Mouse (Mus musculus) myocyte (in vitro differentiated cells): ENCODE results near the gene Fscn2. TPM values are rescaled to one million over a fixed set of nuclear protein-coding genes. Genes with fewer than 3 reads are reported as not detected.
"Not testable (repeated sequence)": the region's sequence is repeated elsewhere in the genome, so short reads cannot be mapped to it uniquely, and the experiment has no call there.

ENCODE experiments used
- H3K27me3 ChIP-seq: one replicate; pipeline ENCODE4 v1.6.1; 2011; ENCODE audit not compliant: control insufficient read depth, insufficient read depth, insufficient read length
- H3K36me3 ChIP-seq: one replicate; pipeline ENCODE4 v1.6.1; 2011; ENCODE audit not compliant: control insufficient read depth, insufficient read depth
- H3K4me2 ChIP-seq: one replicate; pipeline ENCODE4 v1.6.1; 2011; ENCODE audit warnings: low read depth, control low read depth
- H3K4me3 ChIP-seq: one replicate; pipeline ENCODE4 v1.5.1; 2011; ENCODE audit warnings: mild to moderate bottlenecking, control low read depth, moderate library complexity
- H3K79me2 ChIP-seq: one replicate; pipeline ENCODE4 v1.6.1; 2011; ENCODE audit not compliant: control insufficient read depth, insufficient read depth
- H3ac ChIP-seq: one replicate; pipeline ENCODE4 v1.6.1; 2011; ENCODE audit not compliant: control insufficient read depth, insufficient read length
- CEBPB ChIP-seq: IDR thresholded peaks from 2 replicates; pipeline ENCODE4 v1.6.1; 2011; ENCODE audit warnings: mild to moderate bottlenecking, moderate library complexity; ENCODE audit not compliant: poor library complexity, insufficient read depth, severe bottlenecking
- E2F4 ChIP-seq: IDR thresholded peaks from one replicate; pipeline ENCODE4 v1.6.1; 2011; ENCODE audit warnings: mild to moderate bottlenecking, control low read depth, moderate library complexity; ENCODE audit not compliant: insufficient read depth
- MAX ChIP-seq: IDR thresholded peaks from one replicate; pipeline ENCODE4 v1.6.1; 2011; ENCODE audit warnings: low read depth, mild to moderate bottlenecking, control low read depth
- MYOD1 ChIP-seq, 3 experiments: IDR thresholded peaks; one replicate each; pipeline ENCODE4 v1.6.1; 2011; ENCODE audit warnings: control low read depth in 2 of 3, low read depth in 2 of 3, mild to moderate bottlenecking in 2 of 3, moderate library complexity in 1 of 3; ENCODE audit not compliant: insufficient read length in 2 of 3, control insufficient read depth in 1 of 3
- MYOG ChIP-seq, 3 experiments: IDR thresholded peaks; one replicate each; pipeline ENCODE4 v1.6.1; 2011; ENCODE audit warnings: control low read depth in 2 of 3, low read depth in 2 of 3, mild to moderate bottlenecking in 2 of 3; ENCODE audit not compliant: insufficient read length in 2 of 3, control insufficient read depth in 1 of 3, insufficient read depth in 1 of 3
- POLR2A ChIP-seq: IDR thresholded peaks from one replicate; pipeline ENCODE4 v1.6.1; 2011; ENCODE audit warnings: low read depth, mild to moderate bottlenecking, control low read depth, moderate library complexity; ENCODE audit not compliant: insufficient read length
- POLR2AphosphoS2 ChIP-seq: IDR thresholded peaks from one replicate; pipeline ENCODE4 v1.6.1; 2011; ENCODE audit warnings: low read depth, control low read depth; ENCODE audit not compliant: insufficient read length
- REST ChIP-seq: IDR thresholded peaks from one replicate; pipeline ENCODE4 v1.6.1; 2011; ENCODE audit warnings: mild to moderate bottlenecking, control low read depth, moderate library complexity; ENCODE audit not compliant: insufficient read depth, insufficient read length
- SRF ChIP-seq: IDR thresholded peaks from one replicate; pipeline ENCODE4 v1.6.1; 2011; ENCODE audit warnings: low read depth; ENCODE audit not compliant: control insufficient read depth, insufficient read length
- TCF12 ChIP-seq: IDR thresholded peaks from one replicate; pipeline ENCODE4 v1.6.1; 2011; ENCODE audit warnings: mild to moderate bottlenecking, control low read depth; ENCODE audit not compliant: poor library complexity, insufficient read depth, severe bottlenecking
- TCF3 ChIP-seq: IDR thresholded peaks from one replicate; pipeline ENCODE4 v1.6.1; 2011; ENCODE audit warnings: low read depth, control low read depth; ENCODE audit not compliant: insufficient read length
- USF1 ChIP-seq: IDR thresholded peaks from one replicate; pipeline ENCODE4 v1.6.1; 2011; ENCODE audit warnings: low read depth, mild to moderate bottlenecking, control low read depth, moderate library complexity
- polyA plus RNA-seq: library from polyadenylated mRNA; unstranded; fragments of >200 nt; fragmentation: generic; extraction: Trizol; gene quantifications from one replicate; pipeline ENCODE4 v1.2.1, GENCODE M21; 2012; ENCODE audit warnings: missing spikeins

The Fscn2 gene
- polyA plus RNA-seq, 1 experiment: 1.1 TPM

GRCm38 (mm10) chr11:120399319-120399718 lies 38.0 kb downstream of the Fscn2 start:
- H3K4me3 ChIP-seq: no peak overlapping the region
- no peak overlapping the region for H3K4me2 ChIP-seq
- H3ac ChIP-seq: no peak overlapping the region
- TF ChIP-seq REST: no peak
- no peak for TF ChIP-seq TCF3
- no peak for TF ChIP-seq MYOD1 (IDR thresholded peaks at IDR 0.05; ENCODE audit: control insufficient read depth in 1 of 3, insufficient read length in 2 of 3, low read depth in 2 of 3)
- TF ChIP-seq USF1: no peak
- no peak for TF ChIP-seq POLR2AphosphoS2
- TF ChIP-seq MYOG (IDR thresholded peaks at IDR 0.05; ENCODE audit: control insufficient read depth in 1 of 3, insufficient read depth in 1 of 3, insufficient read length in 2 of 3, low read depth in 2 of 3): no peak
- TF ChIP-seq TCF12: no peak
- no peak for TF ChIP-seq CEBPB
- TF ChIP-seq SRF: no peak
- no peaks in the 10 kb centered on the region for H3K27me3 ChIP-seq
- H3K79me2 ChIP-seq: peaks cover 9% of the 10 kb centered on the region
- H3K36me3 ChIP-seq: peaks cover 73% of the 10 kb centered on the region

GRCm38 (mm10) chr11:120404814-120405213 lies 43.5 kb downstream of the Fscn2 start:
- Histone ChIP-seq H3ac (no peak overlapping the region), H3K36me3 (peaks cover 78% of the 10 kb centered on the region), H3K27me3 (no peaks in the 10 kb centered on the region), H3K4me2 (no peak overlapping the region), H3K4me3 (no peak overlapping the region), H3K79me2 (no peaks in the 10 kb centered on the region)
- TF ChIP-seq REST (no peak), CEBPB (no peak), MAX (no peak), MYOG (IDR thresholded peaks at IDR 0.05; ENCODE audit: control insufficient read depth in 1 of 3, insufficient read depth in 1 of 3, insufficient read length in 2 of 3, low read depth in 2 of 3) (no peak), TCF12 (no peak), POLR2A (no peak), TCF3 (no peak), POLR2AphosphoS2 (no peak), MYOD1 (IDR thresholded peaks at IDR 0.05; ENCODE audit: control insufficient read depth in 1 of 3, insufficient read length in 2 of 3, low read depth in 2 of 3) (no peak), USF1 (no peak), E2F4 (no peak), SRF (no peak)

- Histone ChIP-seq H3K4me3 (no peak overlapping the region), H3ac (no peak overlapping the region), H3K4me2 (no peak overlapping the region), H3K79me2 (no peaks in the 10 kb centered on the region), H3K27me3 (no peaks in the 10 kb centered on the region), H3K36me3 (peaks cover 77% of the 10 kb centered on the region)
- TF ChIP-seq REST (no peak), TCF3 (no peak), MYOG (IDR thresholded peaks at IDR 0.05; ENCODE audit: control insufficient read depth in 1 of 3, insufficient read depth in 1 of 3, insufficient read length in 2 of 3, low read depth in 2 of 3) (no peak), USF1 (no peak), TCF12 (no peak), MAX (no peak), POLR2A (no peak), POLR2AphosphoS2 (no peak), CEBPB (no peak), MYOD1 (IDR thresholded peaks at IDR 0.05; ENCODE audit: control insufficient read depth in 1 of 3, insufficient read length in 2 of 3, low read depth in 2 of 3) (no peak), E2F4 (no peak), SRF (no peak)
These were observed 44.5 kb downstream of the Fscn2 start for GRCm38 (mm10) chr11:120405867-120406266.

GRCm38 (mm10) chr11:120406445-120406844 lies 45.1 kb downstream of the Fscn2 start:
- TF ChIP-seq MAX (no peak), USF1 (no peak), TCF3 (no peak), TCF12 (no peak), POLR2A (no peak), CEBPB (no peak), SRF (no peak), REST (no peak), MYOD1 (IDR thresholded peaks at IDR 0.05; ENCODE audit: control insufficient read depth in 1 of 3, insufficient read length in 2 of 3, low read depth in 2 of 3) (no peak), MYOG (IDR thresholded peaks at IDR 0.05; ENCODE audit: control insufficient read depth in 1 of 3, insufficient read depth in 1 of 3, insufficient read length in 2 of 3, low read depth in 2 of 3) (no peak), E2F4 (no peak), POLR2AphosphoS2 (no peak)
- H3K79me2 ChIP-seq: no peaks in the 10 kb centered on the region
- no peak overlapping the region for H3K4me2 ChIP-seq
- no peaks in the 10 kb centered on the region for H3K27me3 ChIP-seq
- no peak overlapping the region for H3ac ChIP-seq
- H3K36me3 ChIP-seq: peaks cover 76% of the 10 kb centered on the region
- H3K4me3 ChIP-seq: no peak overlapping the region

GRCm38 (mm10) chr11:120413621-120414020 lies 52.3 kb downstream of the Fscn2 start:
- not testable (repeated sequence) for H3K4me2 ChIP-seq, H3K27me3 ChIP-seq, H3K4me3 ChIP-seq, H3ac ChIP-seq, H3K79me2 ChIP-seq
- H3K36me3 ChIP-seq: peaks cover 65% of the 10 kb centered on the region

Other genes starting within 250 kb of the Fscn2 start
- 97.9 TPM for gene Slc38a10, start 210.2 kb upstream of the Fscn2 start, polyA plus RNA-seq
- 6.3 TPM for gene Bahcc1, start 128.6 kb upstream of the Fscn2 start, polyA plus RNA-seq
- gene Actg1, start 13.0 kb upstream of the Fscn2 start, polyA plus RNA-seq: 2,358 TPM
- 12.3 TPM for gene Faap100, start 17.2 kb downstream of the Fscn2 start, polyA plus RNA-seq
- gene Nploc4, start 76.2 kb downstream of the Fscn2 start, polyA plus RNA-seq: 61.8 TPM
- gene Tspan10, start 81.1 kb downstream of the Fscn2 start, polyA plus RNA-seq: not detected
- gene Pde6g, start 92.0 kb downstream of the Fscn2 start, polyA plus RNA-seq: 0.18 TPM
- gene Oxld1, start 96.5 kb downstream of the Fscn2 start, polyA plus RNA-seq: 17.4 TPM
- 11.4 TPM for gene Ccdc137, start 96.6 kb downstream of the Fscn2 start, polyA plus RNA-seq
- 15.6 TPM for gene Arl16, start 106.1 kb downstream of the Fscn2 start, polyA plus RNA-seq
- gene Mrpl12, start 123.1 kb downstream of the Fscn2 start, polyA plus RNA-seq: 218 TPM
- gene Slc25a10, start 130.3 kb downstream of the Fscn2 start, polyA plus RNA-seq: 43.8 TPM
- 0.05 TPM for gene Gcgr, start 169.2 kb downstream of the Fscn2 start, polyA plus RNA-seq
- 237 TPM for gene Mcrip1, start 188.2 kb downstream of the Fscn2 start, polyA plus RNA-seq
- gene Ppp1r27, start 189.6 kb downstream of the Fscn2 start, polyA plus RNA-seq: 1.0 TPM
- gene P4hb, start 211.7 kb downstream of the Fscn2 start, polyA plus RNA-seq: 444 TPM
- 837 TPM for gene Arhgdia, start 220.1 kb downstream of the Fscn2 start, polyA plus RNA-seq
- gene Alyref, start 236.8 kb downstream of the Fscn2 start, polyA plus RNA-seq: 113 TPM
- gene Anapc11, start 236.9 kb downstream of the Fscn2 start, polyA plus RNA-seq: 184 TPM
- 0.32 TPM for gene Npb, start 246.9 kb downstream of the Fscn2 start, polyA plus RNA-seq